10 mouse cellular contexts compared by ENCODE assay signal in the genomic region with DNA sequence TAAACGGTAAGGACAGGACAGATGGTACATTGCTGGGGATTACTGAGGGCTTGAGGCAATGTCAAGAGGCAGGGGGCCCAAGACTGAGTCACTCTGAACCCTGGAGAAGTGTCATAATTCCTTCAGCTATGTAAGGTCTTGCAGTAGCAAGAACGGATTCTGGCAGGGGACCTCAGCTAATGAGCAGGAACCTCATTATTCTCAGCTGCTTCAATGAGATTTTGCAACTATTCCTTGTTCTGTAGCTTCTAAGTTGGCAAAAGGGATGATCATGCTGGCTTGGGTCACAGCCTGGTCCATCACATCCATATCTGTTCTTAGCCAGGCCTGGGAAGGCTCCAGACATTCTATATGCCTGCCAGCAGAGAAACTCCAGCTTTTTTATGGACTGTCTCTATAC. TPM values are rescaled to one million over a fixed set of nuclear protein-coding genes. Genes with fewer than 3 reads are reported as not detected.
A peak's percentile ranks its signal among the peaks of the same experiment; 100 is the strongest.
DNase-seq lines count a peak whose midpoint lies in the region; ATAC-seq and TF ChIP-seq lines count a peak whose summit lies in the region.
"Had no signal": no experiment of that assay in that cellular context is flagged by ENCODE, and none has a peak within 500 bp of the region (broad histone marks: within the 10 kb centered on the region; RNA-seq: fewer than 3 reads in every experiment).

No protein-coding gene starts in this region.

- intact Hi-C loops in left cerebral cortex, postnatal 25 days (cut with DNase I) = no loop called here
- intact Hi-C loops in left cerebral cortex, postnatal 14 days (cut with DNase I) = no loop called here

- peaks cover 4% of the 10 kb centered on the region; the same call in 1 of the 2 replicates for H3K4me1 ChIP-seq in hindbrain, postnatal 0 days (ENCODE audit: insufficient read depth, low read length)
- no peaks in the 10 kb centered on the region for H3K4me1 ChIP-seq in hindbrain, embryonic 12.5 days
- 0 out of 2 replicates have a peak, but pooled peaks cover 3% of the 10 kb centered on the region for H3K4me1 ChIP-seq in lung, postnatal 0 days (ENCODE audit: insufficient read depth, low read depth, low read length)

- TF ChIP-seq EP300 in lung, postnatal 0 days (IDR thresholded peaks at IDR 0.05) = peak; percentile 8; the same call in 1 of the 2 replicates

- no peak overlapping the region for H3K4me3 ChIP-seq in hindbrain, postnatal 0 days (ENCODE audit: low read length)
- no peak overlapping the region for H3K4me3 ChIP-seq in hindbrain, embryonic 12.5 days
- no peak overlapping the region for H3K4me3 ChIP-seq in lung, postnatal 0 days (ENCODE audit: low read depth, low read length)

- TF ChIP-seq CTCF in hindbrain, postnatal 0 days (IDR thresholded peaks at IDR 0.05; ENCODE audit: low read depth) = no peak
- no peak for TF ChIP-seq CTCF in lung, postnatal 0 days (IDR thresholded peaks at IDR 0.05)

- WGBS in hindbrain, postnatal 0 days = 33% methylated on average over 2 of the region's 2 CpGs
- 65% methylated on average over 2 of the region's 2 CpGs for WGBS in hindbrain, embryonic 12.5 days
- 56% methylated on average over 2 of the region's 2 CpGs for WGBS in lung, postnatal 0 days

- H3K9ac ChIP-seq in hindbrain, postnatal 0 days (replicated peaks; ENCODE audit: low read length) = no peak overlapping the region
- no peak overlapping the region for H3K9ac ChIP-seq in hindbrain, embryonic 12.5 days
- H3K9ac ChIP-seq in lung, postnatal 0 days (replicated peaks; ENCODE audit: low read depth) = no peak overlapping the region

- H3K9me3 ChIP-seq in hindbrain, postnatal 0 days (ENCODE audit: low read length) = no peaks in the 10 kb centered on the region
- no peaks in the 10 kb centered on the region for H3K9me3 ChIP-seq in hindbrain, embryonic 12.5 days (replicated peaks)
- H3K9me3 ChIP-seq in lung, postnatal 0 days (ENCODE audit: low read length) = no peaks in the 10 kb centered on the region

- peak; percentile 63; the same call in 1 of the 2 replicates for ATAC-seq in hindbrain, postnatal 0 days
- no peak for ATAC-seq in hindbrain, embryonic 12.5 days (ENCODE audit: low FRiP score)
- peak; percentile 84 for ATAC-seq in lung, postnatal 0 days
- ATAC-seq: intestine, postnatal 0 days had no signal

- DNase-seq in hindbrain, postnatal 0 days (ENCODE audit: low spot score) = peak; percentile 59
- DNase-seq in brain, adult 2 months (ENCODE audit: low read depth, low spot score) = peak; percentile 83
- peak; percentile 74 for DNase-seq in cerebellum, adult 9-10 months
- peak; percentile 92 for DNase-seq in lung, postnatal 0 days (ENCODE audit: low spot score)
- DNase-seq in frontal cortex, postnatal 10 days (ENCODE audit: low spot score in 2 of 2) = no peak
- no peak for DNase-seq in left cerebral cortex, postnatal 25 days (ENCODE audit: low spot score in 2 of 2)
- DNase-seq in left cerebral cortex, postnatal 14 days (ENCODE audit: low spot score in 2 of 2) = no peak
- DNase-seq: liver had no signal

- no peaks in the 10 kb centered on the region for H3K27me3 ChIP-seq in hindbrain, postnatal 0 days (ENCODE audit: insufficient read depth, low read length)
- H3K27me3 ChIP-seq in hindbrain, embryonic 12.5 days = no peaks in the 10 kb centered on the region
- H3K27me3 ChIP-seq in lung, postnatal 0 days (replicated peaks; ENCODE audit: insufficient read depth, low read length) = no peaks in the 10 kb centered on the region

- peak overlapping the region; percentile 27 for H3K27ac ChIP-seq in hindbrain, postnatal 0 days
- no peak overlapping the region for H3K27ac ChIP-seq in hindbrain, embryonic 12.5 days
- 0 out of 2 replicates have a peak overlapping the region, but pooled peaks have one; percentile 21 for H3K27ac ChIP-seq in lung, postnatal 0 days (ENCODE audit: low read length)

- H3K36me3 ChIP-seq in hindbrain, postnatal 0 days (ENCODE audit: insufficient read depth, low read length) = no peaks in the 10 kb centered on the region
- H3K36me3 ChIP-seq in hindbrain, embryonic 12.5 days = no peaks in the 10 kb centered on the region
- H3K36me3 ChIP-seq in lung, postnatal 0 days (ENCODE audit: insufficient read depth, low read length) = no peaks in the 10 kb centered on the region

- H3K4me2 ChIP-seq in hindbrain, postnatal 0 days (ENCODE audit: low read depth, low read length) = no peak overlapping the region
- no peak overlapping the region for H3K4me2 ChIP-seq in hindbrain, embryonic 12.5 days (replicated peaks)
- H3K4me2 ChIP-seq in lung, postnatal 0 days (replicated peaks; ENCODE audit: low read depth, low read length) = no peak overlapping the region

RNA-seq across cellular contexts. Expression of gene Timp3, which starts 59.0 kb away (rescaled TPM):
- total RNA-seq in hindbrain, postnatal 0 days (2014; rRNA removed) = 141 and 162 TPM in 2 replicates
- polyA plus RNA-seq in hindbrain, postnatal 0 days (2015; fragmentation: Nextera tagmentation; extraction: Ambion mirVana) = 59.7 and 60.0 TPM in 2 replicates
- 42.3 and 46.1 TPM in 2 replicates for polyA plus RNA-seq in hindbrain, embryonic 12.5 days (2016; fragmentation: Nextera tagmentation; extraction: Ambion mirVana)
- 207 and 208 TPM in 2 replicates for polyA plus RNA-seq in lung, postnatal 0 days (2015; fragmentation: Nextera tagmentation; extraction: Ambion mirVana)
- total RNA-seq in left cerebral cortex, postnatal 25 days (2021) = 10 to 100 TPM; 55.3 to 63.8 TPM
- 10 to 100 TPM; 49.1 to 51.5 TPM for total RNA-seq in left cerebral cortex, postnatal 14 days (2021)

Comparison
In these comparisons a context has a peak if more than half of its experiments do, and no peak if none do; other contexts are left out.
1. DNase-seq: peak in hindbrain, postnatal 0 days (single experiment), brain, adult 2 months (single experiment), cerebellum, adult 9-10 months (single experiment) and lung, postnatal 0 days (single experiment); none in frontal cortex, postnatal 10 days (0 of 2), left cerebral cortex, postnatal 25 days (0 of 2) and left cerebral cortex, postnatal 14 days (0 of 2).